Mouse (Mus musculus): ENCODE measurements around the gene Phf10. TPM values are rescaled to one million over a fixed set of nuclear protein-coding genes. Genes with fewer than 3 reads are reported as not detected.

Gene Phf10
- total RNA-seq (2023; ENCODE audit: inconsistent age) = 30.2 to 32.7 TPM (median 32.0 TPM) in 4 replicates

DNA sequence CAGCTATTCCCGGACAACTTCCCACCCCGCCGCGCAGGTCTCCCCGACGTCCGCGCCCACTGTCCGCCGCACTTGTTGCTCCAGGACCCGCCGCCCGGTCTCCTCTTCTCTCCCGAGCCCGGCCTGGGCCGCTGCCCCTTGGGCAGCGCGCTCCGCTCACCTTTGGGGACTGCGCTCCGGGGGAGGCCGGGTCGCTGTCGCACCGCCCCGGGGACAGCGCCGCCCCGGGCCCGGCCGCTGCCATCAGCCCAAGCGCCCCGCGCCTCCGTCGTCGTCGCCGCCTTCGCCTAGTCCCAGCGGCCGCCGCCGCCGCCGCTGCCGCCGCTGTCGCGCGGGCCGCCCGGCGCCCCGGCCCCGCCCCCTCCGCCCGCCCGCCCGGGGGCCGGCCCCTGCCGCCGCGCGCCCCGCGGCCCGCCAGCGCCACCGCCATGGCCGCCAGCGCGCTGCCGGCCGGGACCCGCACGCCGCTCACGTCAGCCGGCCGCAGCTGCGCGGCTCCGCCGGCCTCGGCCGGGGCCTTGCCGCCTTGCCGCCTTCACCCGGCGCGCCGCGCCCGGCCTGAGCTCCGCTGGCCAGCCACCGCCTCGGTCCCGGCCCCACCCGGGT is at the start of gene Phf10:
Gene Phf10, minus strand, starts transcription at position 323 of the 606 bp plus-strand sequence.

GRCm38 (mm10) chr17:15009706-15010413 is 48.8 kb upstream of the Phf10 start, which contains the start of gene Gm3435:
Gene Gm3435 (plus strand): TSS chr17:15010176.

DNA sequence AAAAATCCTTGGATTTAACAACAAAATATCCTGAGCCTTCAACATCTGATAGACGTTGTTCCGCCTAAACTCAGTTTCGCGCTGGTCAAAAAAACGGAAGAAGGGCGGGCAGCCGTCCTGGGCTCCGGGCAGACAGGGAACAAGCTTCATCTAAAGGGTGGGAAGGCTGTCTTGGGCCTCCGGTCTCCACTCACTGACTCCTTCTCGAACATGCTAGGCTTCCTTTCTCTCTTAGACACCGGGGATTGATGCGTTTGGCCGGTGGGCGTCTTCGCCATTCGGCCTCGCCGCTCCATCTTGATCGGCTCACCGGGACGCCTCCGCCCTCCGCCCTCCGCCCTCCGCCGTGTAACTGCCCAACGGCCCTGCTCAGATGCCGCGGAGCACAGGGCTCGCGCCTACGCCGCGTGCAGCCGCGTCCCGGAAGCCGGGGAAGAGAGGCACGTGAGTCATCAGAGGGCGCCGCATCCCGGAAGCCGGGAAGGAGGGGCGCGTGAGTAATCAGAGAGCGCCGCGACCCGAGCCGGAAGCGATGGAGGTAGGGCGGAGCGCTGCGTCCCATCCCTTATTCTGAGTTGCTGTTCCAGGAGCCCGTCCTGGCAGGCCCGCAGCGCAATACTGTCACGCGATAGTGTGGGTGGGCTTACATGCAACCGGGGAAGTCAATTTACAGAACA is 17.4 kb upstream of the Phf10 start, which contains the start of the genes 9030025P20Rik and Gm3417:
Gene 9030025P20Rik, plus strand, starts transcription at position 107 of the 677 bp plus-strand sequence.
Gene Gm3417, minus strand, starts transcription at position 429 of the 677 bp plus-strand sequence.

DNA sequence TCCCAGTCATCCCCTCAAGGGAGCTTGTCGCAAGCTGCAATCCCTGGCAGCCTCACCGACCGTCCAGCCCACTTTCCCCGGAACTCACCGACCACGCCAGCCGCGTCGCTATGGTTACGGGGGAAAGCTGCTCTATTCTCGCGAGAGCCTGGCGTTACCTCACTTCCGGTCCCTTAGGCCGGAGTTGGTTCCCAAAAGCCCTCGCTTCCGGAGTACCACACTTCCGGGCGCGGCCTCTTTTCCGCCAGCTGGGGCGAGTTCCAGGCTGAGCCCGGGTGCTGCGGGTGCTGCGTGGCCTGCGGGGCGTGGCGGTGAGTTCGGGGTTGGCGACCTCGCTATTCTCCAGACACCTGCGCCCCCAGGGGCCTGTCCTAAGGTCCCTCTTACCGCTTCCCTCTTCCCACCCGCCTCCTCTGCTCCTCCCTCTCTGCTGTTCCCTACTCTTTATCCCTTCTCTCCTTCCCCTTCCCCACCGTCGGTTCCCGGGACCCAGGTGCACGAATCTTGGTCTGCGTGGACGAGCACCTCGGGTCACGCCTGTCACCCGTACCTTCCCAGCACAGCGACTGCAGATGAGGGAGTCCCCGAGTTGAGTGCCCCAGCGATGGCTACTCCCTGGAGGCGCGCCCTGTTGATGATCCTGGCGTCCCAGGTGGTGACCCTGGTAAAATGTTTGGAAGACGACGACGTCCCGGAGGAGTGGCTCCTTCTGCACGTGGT is 17.9 kb downstream of the Phf10 start, which contains the start of the genes Wdr27 and 1600012H06Rik:
Gene Wdr27, minus strand, starts transcription at position 150 of the 720 bp plus-strand sequence.
Gene 1600012H06Rik, plus strand, starts transcription at position 176 of the 720 bp plus-strand sequence.

Other genes with a start within 250 kb of the Phf10 start
- not detected in 4 replicates for gene Wdr27, start 18.1 kb downstream of the Phf10 start, total RNA-seq (2023; ENCODE audit: inconsistent age)
- 17.1 to 24.2 TPM (median 20.5 TPM) in 4 replicates for gene 1600012H06Rik, start 18.1 kb downstream of the Phf10 start, total RNA-seq (2023; ENCODE audit: inconsistent age)
- 20.9 to 25.3 TPM (median 24.0 TPM) in 4 replicates for gene 9030025P20Rik, start 17.2 kb upstream of the Phf10 start, total RNA-seq (2023; ENCODE audit: inconsistent age)
- not detected in 4 replicates for gene Gm3417, start 17.5 kb upstream of the Phf10 start, total RNA-seq (2023; ENCODE audit: inconsistent age)
- gene Gm3435, start 48.9 kb upstream of the Phf10 start, total RNA-seq (2023; ENCODE audit: inconsistent age) = 7.4 to 10.8 TPM (median 9.1 TPM) in 4 replicates
- gene Ermard, start 79.9 kb upstream of the Phf10 start, total RNA-seq (2023; ENCODE audit: inconsistent age) = 142 to 179 TPM (median 168 TPM) in 4 replicates
- gene Tcte3, start 80.2 kb upstream of the Phf10 start, total RNA-seq (2023; ENCODE audit: inconsistent age) = 1.1 to 1.6 TPM in 2 of 4 replicates, not detected in the others
- 10.0 to 14.4 TPM (median 11.8 TPM) in 4 replicates for gene Gm3448, start 80.3 kb upstream of the Phf10 start, total RNA-seq (2023; ENCODE audit: inconsistent age)